Mouse (Mus musculus): ENCODE measurements around the gene Gm20388. TPM values are rescaled to one million over a fixed set of nuclear protein-coding genes. Genes with fewer than 3 reads are reported as not detected.

Gm20388 gene
- polyA plus RNA-seq, 1 experiment from 2014 or later = not detected

- WGBS = 86% methylated on average over 9 of the region's 9 CpGs
- Histone ChIP-seq H3K4me3 (no peak overlapping the region), H3K27me3 (no peaks in the 10 kb centered on the region), H3K9me3 (no peaks in the 10 kb centered on the region), H3K36me3 (no peaks in the 10 kb centered on the region), H3K4me1 (0 out of 2 replicates have a peak, but pooled peaks cover 4% of the 10 kb centered on the region), H3K4me2 (replicated peaks) (no peak overlapping the region), H3K9ac (replicated peaks) (no peak overlapping the region), H3K27ac (replicated peaks) (no peak overlapping the region)
- no peak for ATAC-seq (replicated peaks)
These were observed 1964.9 kb downstream of the Gm20388 start for GRCm38 (mm10) chr8:121875517-121875916.

- H3K9me3 ChIP-seq = no peaks in the 10 kb centered on the region
- 74% methylated on average over 5 of the region's 5 CpGs for WGBS
- H3K4me3 ChIP-seq = no peak overlapping the region
- no peaks in the 10 kb centered on the region for H3K36me3 ChIP-seq
- no peaks in the 10 kb centered on the region for H3K27me3 ChIP-seq
- ATAC-seq (replicated peaks) = no peak
- H3K27ac ChIP-seq (replicated peaks) = no peak overlapping the region
- H3K9ac ChIP-seq (replicated peaks) = no peak overlapping the region
- 0 out of 2 replicates have a peak, but pooled peaks cover 2% of the 10 kb centered on the region for H3K4me1 ChIP-seq
- no peak overlapping the region for H3K4me2 ChIP-seq (replicated peaks)
These were observed 1966.6 kb downstream of the Gm20388 start for GRCm38 (mm10) chr8:121877212-121877611.

- Histone ChIP-seq H3K9me3 (no peaks in the 10 kb centered on the region), H3K27ac (replicated peaks) (no peak overlapping the region), H3K9ac (replicated peaks) (no peak overlapping the region), H3K27me3 (no peaks in the 10 kb centered on the region), H3K4me3 (no peak overlapping the region), H3K4me2 (replicated peaks) (no peak overlapping the region), H3K36me3 (no peaks in the 10 kb centered on the region), H3K4me1 (no peaks in the 10 kb centered on the region)
- ATAC-seq (replicated peaks) = no peak
- WGBS = 88% methylated on average over 7 of the region's 7 CpGs
These were observed 1967.3 kb downstream of the Gm20388 start for GRCm38 (mm10) chr8:121877828-121878480.

- no peak overlapping the region for H3K4me3 ChIP-seq
- no peak for ATAC-seq (replicated peaks)
- no peaks in the 10 kb centered on the region for H3K27me3 ChIP-seq
- H3K4me1 ChIP-seq = no peaks in the 10 kb centered on the region
- peaks cover 6% of the 10 kb centered on the region; the same call in 1 of the 2 replicates for H3K36me3 ChIP-seq
- H3K4me2 ChIP-seq (replicated peaks) = no peak overlapping the region
- H3K9me3 ChIP-seq = no peaks in the 10 kb centered on the region
- H3K9ac ChIP-seq (replicated peaks) = no peak overlapping the region
- 82% methylated on average over 3 of the region's 3 CpGs for WGBS
- no peak overlapping the region for H3K27ac ChIP-seq (replicated peaks)
These were observed 1969.1 kb downstream of the Gm20388 start for GRCm38 (mm10) chr8:121879712-121880111.

- H3K4me1 ChIP-seq = no peaks in the 10 kb centered on the region
- WGBS = 47% methylated on average over 1 of the region's 1 CpGs
- H3K27me3 ChIP-seq = no peaks in the 10 kb centered on the region
- no peak overlapping the region for H3K4me3 ChIP-seq
- H3K4me2 ChIP-seq (replicated peaks) = no peak overlapping the region
- H3K9me3 ChIP-seq = no peaks in the 10 kb centered on the region
- H3K27ac ChIP-seq (replicated peaks) = no peak overlapping the region
- ATAC-seq (replicated peaks) = no peak
- H3K36me3 ChIP-seq = peaks cover 10% of the 10 kb centered on the region; the same call in 1 of the 2 replicates
- H3K9ac ChIP-seq (replicated peaks) = no peak overlapping the region
These were observed 1970.2 kb downstream of the Gm20388 start for GRCm38 (mm10) chr8:121880818-121881217.

- Histone ChIP-seq H3K36me3 (peaks cover 16% of the 10 kb centered on the region; the same call in 1 of the 2 replicates), H3K4me2 (replicated peaks) (no peak overlapping the region), H3K4me3 (no peak overlapping the region), H3K9ac (replicated peaks) (no peak overlapping the region), H3K4me1 (no peaks in the 10 kb centered on the region), H3K27ac (replicated peaks) (no peak overlapping the region), H3K27me3 (no peaks in the 10 kb centered on the region), H3K9me3 (no peaks in the 10 kb centered on the region)
- 95% methylated on average over 5 of the region's 5 CpGs for WGBS
- ATAC-seq (replicated peaks) = no peak
These were observed 1971.3 kb downstream of the Gm20388 start for GRCm38 (mm10) chr8:121881921-121882320.

- Histone ChIP-seq H3K9ac (replicated peaks) (no peak overlapping the region), H3K27ac (replicated peaks) (no peak overlapping the region), H3K4me2 (replicated peaks) (no peak overlapping the region), H3K27me3 (no peaks in the 10 kb centered on the region), H3K4me1 (no peaks in the 10 kb centered on the region), H3K36me3 (peaks cover 23% of the 10 kb centered on the region; the same call in 1 of the 2 replicates), H3K9me3 (no peaks in the 10 kb centered on the region), H3K4me3 (no peak overlapping the region)
- ATAC-seq (replicated peaks) = no peak
- WGBS = 79% methylated on average over 3 of the region's 3 CpGs
These were observed 1973.5 kb downstream of the Gm20388 start for GRCm38 (mm10) chr8:121884181-121884580.

- Histone ChIP-seq H3K4me1 (peaks cover under 1% of the 10 kb centered on the region; the same call in 1 of the 2 replicates), H3K27me3 (no peaks in the 10 kb centered on the region), H3K36me3 (peaks cover 23% of the 10 kb centered on the region; the same call in 1 of the 2 replicates), H3K9ac (replicated peaks) (no peak overlapping the region), H3K9me3 (no peaks in the 10 kb centered on the region), H3K4me2 (replicated peaks) (no peak overlapping the region), H3K27ac (replicated peaks) (no peak overlapping the region), H3K4me3 (no peak overlapping the region)
- no peak for ATAC-seq (replicated peaks)
- WGBS = 97% methylated on average over 9 of the region's 9 CpGs
These were observed 1974.4 kb downstream of the Gm20388 start for GRCm38 (mm10) chr8:121885001-121885400.

- Histone ChIP-seq H3K9me3 (no peaks in the 10 kb centered on the region), H3K4me2 (replicated peaks) (no peak overlapping the region), H3K4me3 (no peak overlapping the region), H3K27me3 (no peaks in the 10 kb centered on the region), H3K9ac (replicated peaks) (no peak overlapping the region), H3K4me1 (peaks cover 5% of the 10 kb centered on the region), H3K27ac (replicated peaks) (no peak overlapping the region), H3K36me3 (peaks cover 23% of the 10 kb centered on the region; the same call in 1 of the 2 replicates)
- 80% methylated on average over 6 of the region's 6 CpGs for WGBS
- no peak for ATAC-seq (replicated peaks)
These were observed 1974.8 kb downstream of the Gm20388 start for GRCm38 (mm10) chr8:121885433-121885832.

- no peaks in the 10 kb centered on the region for H3K9me3 ChIP-seq
- 61% methylated on average over 1 of the region's 1 CpGs for WGBS
- H3K27me3 ChIP-seq = no peaks in the 10 kb centered on the region
- no peak overlapping the region for H3K4me2 ChIP-seq (replicated peaks)
- no peak for ATAC-seq (replicated peaks)
- no peak overlapping the region for H3K9ac ChIP-seq (replicated peaks)
- H3K36me3 ChIP-seq = peaks cover 23% of the 10 kb centered on the region; the same call in 1 of the 2 replicates
- no peak overlapping the region for H3K4me3 ChIP-seq
- H3K4me1 ChIP-seq = peaks cover 11% of the 10 kb centered on the region
- H3K27ac ChIP-seq (replicated peaks) = no peak overlapping the region
These were observed 1976.9 kb downstream of the Gm20388 start for GRCm38 (mm10) chr8:121887547-121887946.

- Histone ChIP-seq H3K9ac (replicated peaks) (no peak overlapping the region), H3K36me3 (peaks cover 19% of the 10 kb centered on the region; the same call in 1 of the 2 replicates), H3K27me3 (no peaks in the 10 kb centered on the region), H3K27ac (replicated peaks) (no peak overlapping the region), H3K4me1 (peaks cover 11% of the 10 kb centered on the region), H3K9me3 (no peaks in the 10 kb centered on the region), H3K4me2 (replicated peaks) (no peak overlapping the region), H3K4me3 (no peak overlapping the region)
- WGBS = 87% methylated on average over 1 of the region's 1 CpGs
- no peak for ATAC-seq (replicated peaks)
These were observed 1978.7 kb downstream of the Gm20388 start for GRCm38 (mm10) chr8:121889317-121889716.

- ATAC-seq (replicated peaks) = no peak
- Histone ChIP-seq H3K4me1 (peaks cover 11% of the 10 kb centered on the region), H3K9me3 (no peaks in the 10 kb centered on the region), H3K9ac (replicated peaks) (no peak overlapping the region), H3K36me3 (peaks cover 13% of the 10 kb centered on the region; the same call in 1 of the 2 replicates), H3K27ac (replicated peaks) (0 out of 2 replicates have a peak overlapping the region, but pooled peaks have one; percentile 15), H3K4me2 (replicated peaks) (no peak overlapping the region), H3K27me3 (no peaks in the 10 kb centered on the region), H3K4me3 (no peak overlapping the region)
- 79% methylated on average over 15 of the region's 15 CpGs for WGBS
These were observed 1979.5 kb downstream of the Gm20388 start for GRCm38 (mm10) chr8:121889810-121890785.

Measured in forebrain, embryonic 15.5 days (tissue).